Mouse (Mus musculus) heart, postnatal 0 days (tissue): ENCODE measurements around the gene Ano6. TPM values are rescaled to one million over a fixed set of nuclear protein-coding genes. Genes with fewer than 3 reads are reported as not detected.

Experiments
- ATAC-seq: fragments of 200-750 bp; cut with Nextera tagmentation; 2 replicates; pipeline ENCODE4 v1.8.0; 2017; ENCODE audit warnings: low read depth, moderate number of reproducible peaks, moderate library complexity; ENCODE audit not compliant: insufficient read depth
- DNase-seq: peaks from one replicate; pipeline ENCODE4 v3.0.0-alpha.2; 2016; ENCODE audit warnings: low spot score
- H3K27ac ChIP-seq: fragments of 300-500 bp; sonication (generic); 2 replicates; pipeline ENCODE4 v1.5.1; 2014; ENCODE audit warnings: low read depth, mild to moderate bottlenecking
- H3K27me3 ChIP-seq: fragments of 300-500 bp; sonication (generic); 2 replicates; pipeline ENCODE4 v1.6.1; 2014; ENCODE audit warnings: low read length, mixed read lengths; ENCODE audit not compliant: control insufficient read depth, insufficient read depth
- H3K36me3 ChIP-seq: fragments of 300-500 bp; sonication (generic); replicated peaks from 2 replicates; pipeline ENCODE4 v1.6.1; 2014; ENCODE audit warnings: low read length, mixed read lengths; ENCODE audit not compliant: control insufficient read depth, insufficient read depth
- H3K4me1 ChIP-seq: fragments of 300-500 bp; sonication (generic); 2 replicates; pipeline ENCODE4 v1.6.1; 2014; ENCODE audit warnings: antibody characterized with exemption; ENCODE audit not compliant: control insufficient read depth, insufficient read depth
- H3K4me2 ChIP-seq: fragments of 300-500 bp; sonication (generic); 2 replicates; pipeline ENCODE4 v1.6.1; 2014; ENCODE audit warnings: low read depth, mild to moderate bottlenecking, low read length, moderate library complexity
- H3K4me3 ChIP-seq: fragments of 300-500 bp; sonication (generic); 2 replicates; pipeline ENCODE4 v1.5.1; 2014; ENCODE audit warnings: low read depth, low read length
- H3K9ac ChIP-seq: fragments of 300-500 bp; sonication (generic); replicated peaks from 2 replicates; pipeline ENCODE4 v1.6.1; 2014; ENCODE audit warnings: low read depth, low read length, mixed read lengths
- H3K9me3 ChIP-seq: fragments of 300-500 bp; sonication (generic); replicated peaks from 2 replicates; pipeline ENCODE4 v1.6.1; 2016; ENCODE audit warnings: low read length; ENCODE audit not compliant: control insufficient read depth
- CTCF ChIP-seq: IDR thresholded peaks from 2 replicates; pipeline ENCODE4 v1.5.1; 2016; ENCODE audit warnings: antibody characterized with exemption, control low read depth, low read depth
- EP300 ChIP-seq: IDR thresholded peaks from 2 replicates; pipeline ENCODE4 v1.6.1; 2016; ENCODE audit warnings: antibody characterized with exemption, low read depth
- WGBS: fragments of 180-500 bp; shearing (Covaris S2); extraction: QIAGEN DNeasy Blood & Tissue Kit; methylation state at CpG from one replicate; pipeline ENCODE4 v1.1.7; 2014; 5-methylcytosine and 5-hydroxymethylcytosine counted together
- polyA plus RNA-seq: library from polyadenylated mRNA; unstranded; fragments of >200 nt; fragmentation: Nextera tagmentation; extraction: Ambion mirVana; gene quantifications from 2 replicates; pipeline ENCODE4 v1.2.1, GENCODE M21; 2015
- total RNA-seq: library from RNA; depleted of rRNA; stranded (reverse); fragments of >200 nt; gene quantifications from 2 replicates; pipeline ENCODE4 v1.2.3, GENCODE M21; 2014; ENCODE audit warnings: low replicate concordance

Gene Ano6
- total and polyA plus RNA-seq, 2 experiments from 2014 or later: 14.2 to 26.5 TPM

DNA sequence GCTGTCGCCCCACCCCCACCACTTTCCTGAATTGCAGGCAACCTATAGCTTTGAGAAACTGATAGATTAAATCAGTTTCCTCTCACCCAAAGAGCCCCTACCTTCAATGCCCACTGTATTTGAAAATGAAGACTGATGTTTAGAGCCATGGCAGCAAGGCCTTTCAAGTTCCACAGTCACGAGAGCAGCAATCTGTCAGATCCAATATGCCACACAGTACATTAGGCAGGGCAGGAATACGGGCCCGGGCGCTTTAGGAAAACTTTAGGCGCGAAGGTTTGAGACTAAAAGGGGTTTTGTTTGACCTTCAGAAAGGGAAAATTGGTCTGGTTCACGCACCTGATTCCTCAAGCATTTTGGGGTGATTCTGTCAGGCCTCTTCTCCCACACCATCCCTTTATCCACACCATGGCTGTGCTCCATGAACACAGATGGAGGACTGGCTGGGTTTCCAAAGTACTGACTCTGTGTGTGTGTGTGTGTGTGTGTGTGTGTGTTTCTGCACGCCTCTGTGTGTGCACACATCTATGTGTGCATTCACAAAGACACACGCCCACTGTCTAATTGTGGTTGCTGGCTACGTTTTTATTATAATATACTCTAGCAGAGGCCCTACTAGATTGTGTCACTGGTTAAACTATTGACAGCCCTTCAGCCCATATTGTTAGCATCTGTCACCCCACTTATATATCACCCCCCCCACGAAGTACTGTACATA, 173.0 kb downstream of the Ano6 start:
- Histone ChIP-seq H3K27ac (no peak overlapping the region), H3K9me3 (no peaks in the 10 kb centered on the region), H3K27me3 (no peaks in the 10 kb centered on the region), H3K4me3 (no peak overlapping the region), H3K9ac (no peak overlapping the region), H3K36me3 (peaks cover 36% of the 10 kb centered on the region), H3K4me1 (no peaks in the 10 kb centered on the region), H3K4me2 (no peak overlapping the region)
- 83% methylated on average over 12 of the region's 12 CpGs for WGBS
- ATAC-seq: no peak
- TF ChIP-seq CTCF (no peak), EP300 (no peak)
- no peak for DNase-seq

DNA sequence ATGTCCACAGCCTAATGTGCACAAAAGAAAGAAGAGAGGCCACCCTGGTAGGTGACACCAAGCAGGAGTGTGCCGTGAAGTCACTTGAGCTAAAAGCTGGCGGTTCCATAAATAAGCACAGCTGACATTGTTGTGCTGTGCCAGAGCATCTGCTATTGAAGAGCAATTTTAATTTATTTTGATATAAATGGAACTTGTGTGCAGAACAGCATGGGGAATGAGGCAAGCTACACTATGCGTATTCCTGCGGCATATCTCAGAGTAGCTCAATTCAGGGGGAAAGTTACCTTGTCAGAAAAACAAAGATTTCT, 173.6 kb downstream of the Ano6 start:
- Histone ChIP-seq H3K27me3 (no peaks in the 10 kb centered on the region), H3K4me2 (no peak overlapping the region), H3K4me3 (no peak overlapping the region), H3K9ac (no peak overlapping the region), H3K9me3 (no peaks in the 10 kb centered on the region), H3K36me3 (peaks cover 36% of the 10 kb centered on the region), H3K27ac (no peak overlapping the region), H3K4me1 (no peaks in the 10 kb centered on the region)
- DNase-seq (no peak), ATAC-seq (no peak; the same call in 1 of the 2 replicates)
- 69% methylated on average over 4 of the region's 4 CpGs for WGBS
- TF ChIP-seq CTCF (no peak), EP300 (no peak)

DNA sequence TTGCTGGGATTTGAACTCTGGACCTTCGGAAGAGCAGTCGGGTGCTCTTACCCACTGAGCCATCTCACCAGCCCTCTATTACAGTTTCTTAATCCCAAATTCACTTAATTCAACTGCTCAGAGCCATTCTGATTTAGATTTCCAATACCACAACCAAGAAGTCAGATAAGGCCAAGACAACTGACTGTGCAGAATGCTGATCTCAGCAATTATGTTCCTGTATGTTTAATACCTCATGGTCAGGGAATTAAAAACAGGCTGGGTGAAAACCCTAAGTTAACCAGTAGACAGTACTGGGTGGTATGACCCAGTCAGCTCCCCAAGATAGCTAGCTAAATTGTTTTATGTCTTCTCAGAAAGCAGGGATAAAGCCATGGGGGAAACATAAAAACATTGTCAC, 176.3 kb downstream of the Ano6 start:
- no peak overlapping the region for H3K4me2 ChIP-seq
- WGBS: 89% methylated on average over 2 of the region's 2 CpGs
- H3K4me1 ChIP-seq: no peaks in the 10 kb centered on the region
- TF ChIP-seq CTCF (no peak), EP300 (no peak)
- H3K4me3 ChIP-seq: no peak overlapping the region
- H3K9ac ChIP-seq: no peak overlapping the region
- DNase-seq (no peak), ATAC-seq (no peak)
- no peak overlapping the region for H3K27ac ChIP-seq
- peaks cover 48% of the 10 kb centered on the region for H3K36me3 ChIP-seq
- no peaks in the 10 kb centered on the region for H3K27me3 ChIP-seq
- no peaks in the 10 kb centered on the region for H3K9me3 ChIP-seq

DNA sequence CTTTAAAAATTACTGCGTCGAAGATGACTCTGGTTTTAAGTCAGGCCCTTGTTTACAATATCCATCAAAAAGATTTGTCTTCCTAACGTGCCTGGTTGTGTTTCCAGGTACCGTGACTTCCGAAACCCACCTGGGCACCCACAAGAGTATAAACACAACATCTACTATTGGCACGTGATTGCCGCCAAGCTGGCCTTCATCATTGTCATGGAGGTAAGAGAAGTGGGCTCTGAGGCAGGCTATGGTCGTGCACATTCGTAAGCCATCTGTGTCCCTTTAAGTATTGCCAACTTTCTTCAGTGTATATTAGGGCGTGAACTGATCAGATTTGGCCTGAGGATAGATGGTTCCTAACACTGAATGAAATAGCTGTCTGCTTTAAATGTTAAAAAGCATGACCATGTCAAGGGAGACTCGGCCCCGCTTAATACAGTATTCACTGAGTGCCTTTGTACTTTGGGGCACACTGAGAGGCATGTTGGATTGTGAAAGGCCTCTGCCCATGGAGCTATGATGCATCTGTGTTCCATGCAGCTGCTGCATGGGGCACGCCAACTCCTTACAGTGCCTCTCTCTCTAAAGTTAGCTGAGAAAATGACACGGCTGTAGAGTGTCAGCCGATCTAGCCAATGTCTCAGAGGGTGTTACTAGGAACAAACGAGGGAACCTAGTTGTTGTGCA, 177.0 kb downstream of the Ano6 start:
- H3K36me3 ChIP-seq: peaks cover 49% of the 10 kb centered on the region
- DNase-seq (no peak), ATAC-seq (no peak)
- H3K4me2 ChIP-seq: no peak overlapping the region
- no peak for TF ChIP-seq CTCF
- no peak for TF ChIP-seq EP300
- no peak overlapping the region for H3K9ac ChIP-seq
- H3K4me3 ChIP-seq: no peak overlapping the region
- no peaks in the 10 kb centered on the region for H3K9me3 ChIP-seq
- WGBS: 89% methylated on average over 16 of the region's 16 CpGs
- no peaks in the 10 kb centered on the region for H3K4me1 ChIP-seq
- no peak overlapping the region for H3K27ac ChIP-seq
- no peaks in the 10 kb centered on the region for H3K27me3 ChIP-seq

DNA sequence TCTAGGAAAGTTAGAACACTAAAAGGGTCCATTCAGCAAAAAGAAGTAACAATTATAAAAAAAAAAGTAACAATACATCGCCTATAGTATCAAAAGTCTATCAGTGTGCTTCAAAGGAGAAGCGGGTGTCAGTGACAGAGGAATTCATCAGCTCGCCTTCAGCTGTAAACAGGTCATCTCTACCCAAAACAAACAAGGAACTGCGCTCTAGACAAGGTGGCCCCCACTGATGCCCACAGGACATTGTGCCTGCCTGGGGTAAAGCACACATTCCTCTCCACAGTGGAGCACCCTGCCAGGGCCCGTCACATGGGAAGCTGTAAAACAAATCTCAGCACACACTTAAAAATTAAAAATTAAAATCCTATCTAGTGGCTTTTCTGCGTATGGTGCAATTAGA, 179.0 kb downstream of the Ano6 start:
- peaks cover 59% of the 10 kb centered on the region for H3K36me3 ChIP-seq

More for the DNA sequence above, 179.0 kb downstream of the Ano6 start:
- ATAC-seq: no peak
- no peak overlapping the region for H3K4me3 ChIP-seq
- H3K4me1 ChIP-seq: no peaks in the 10 kb centered on the region
- TF ChIP-seq EP300 (no peak), CTCF (no peak)
- H3K27ac ChIP-seq: no peak overlapping the region
- H3K9ac ChIP-seq: no peak overlapping the region
- 91% methylated on average over 6 of the region's 6 CpGs for WGBS
- H3K27me3 ChIP-seq: no peaks in the 10 kb centered on the region
- H3K4me2 ChIP-seq: no peak overlapping the region
- DNase-seq: no peak
- H3K9me3 ChIP-seq: no peaks in the 10 kb centered on the region
